Mouse (Mus musculus) stomach, postnatal 0 days (tissue): ENCODE measurements at regions not wholly inside any gene's neighbourhood (a gene's known extent, or its start where the extent isn't known, plus 50 kb on each side); places are given as distances from the start of the nearest gene placed in this dataset.

ENCODE experiments used
- CTCF ChIP-seq: IDR thresholded peaks from 2 replicates; pipeline ENCODE4 v1.5.1; 2016; ENCODE audit warnings: antibody characterized with exemption, low read depth, mild to moderate bottlenecking, moderate library complexity
- EP300 ChIP-seq: optimal IDR thresholded peaks from 2 replicates; pipeline ENCODE3; 2016; ENCODE audit warnings: antibody characterized with exemption

GRCm38 (mm10) chr10:43745931-43746630, 155.5 kb downstream of the Qrsl1 start:
- TF ChIP-seq CTCF (no peak), EP300 (no peak)
